Mouse (Mus musculus): ENCODE results near the gene Plac9b. TPM values are rescaled to one million over a fixed set of nuclear protein-coding genes. Genes with fewer than 3 reads are reported as not detected.
"Not testable (repeated sequence)": the region's sequence is repeated elsewhere in the genome, so short reads cannot be mapped to it uniquely, and the experiment has no call there.

Plac9b gene
- polyA plus RNA-seq (2015; fragmentation: Nextera tagmentation; extraction: Ambion mirVana): 16.6 and 19.8 TPM in 2 replicates

GRCm38 (mm10) chr14:26182380-26182779 is at the start of gene Plac9b:
Gene Plac9b (minus strand): TSS chr14:26182480.
- H3K4me1 ChIP-seq (ENCODE audit: control insufficient read depth, insufficient read depth, low read length); H3K27me3 ChIP-seq (replicated peaks; ENCODE audit: control insufficient read depth, insufficient read depth, low read length); H3K9ac ChIP-seq (ENCODE audit: low read depth, low read length); H3K4me3 ChIP-seq (ENCODE audit: low read length); H3K27ac ChIP-seq (ENCODE audit: low read length); H3K4me2 ChIP-seq (ENCODE audit: low read depth, low read length); H3K9me3 ChIP-seq (ENCODE audit: control insufficient read depth, low read length); H3K36me3 ChIP-seq (ENCODE audit: control insufficient read depth, insufficient read depth, low read length); ATAC-seq: not testable (repeated sequence)
- no CpG with 5 or more reads among the region's 10 CpGs for whole genome bisulfite sequencing

- WGBS: no CpG with 5 or more reads among the region's 5 CpGs
- peak; percentile 97 for ATAC-seq
- not testable (repeated sequence) for H3K27me3 ChIP-seq (replicated peaks; ENCODE audit: control insufficient read depth, insufficient read depth, low read length)
These were observed 34.1 kb upstream of the Plac9b start for GRCm38 (mm10) chr14:26216233-26217000.

DNA sequence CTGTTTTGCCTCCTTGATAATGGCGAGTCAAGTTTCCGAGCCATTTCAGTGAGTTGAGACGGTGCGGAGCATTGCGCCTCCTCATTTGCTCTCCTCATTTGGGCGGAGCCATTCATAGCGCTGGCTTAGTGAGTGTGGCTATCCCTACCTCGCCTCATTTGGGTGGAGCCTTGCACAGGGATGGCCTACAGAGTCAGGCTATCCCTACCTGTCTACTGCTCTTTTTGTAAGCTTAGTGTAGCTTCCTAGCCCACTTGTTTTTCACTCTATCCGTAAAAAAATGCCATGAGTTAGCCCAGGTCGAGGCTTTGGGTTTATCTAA is 24.6 kb upstream of the Plac9b start, which contains the start of gene Tmem254b:
Gene Tmem254b (minus strand): TSS at position 116 of the 322 bp plus-strand sequence.
- H3K9me3 ChIP-seq (ENCODE audit: control insufficient read depth, low read length); H3K27ac ChIP-seq (ENCODE audit: low read length); H3K36me3 ChIP-seq (ENCODE audit: control insufficient read depth, insufficient read depth, low read length); H3K4me1 ChIP-seq (ENCODE audit: control insufficient read depth, insufficient read depth, low read length); H3K4me2 ChIP-seq (ENCODE audit: low read depth, low read length); H3K27me3 ChIP-seq (replicated peaks; ENCODE audit: control insufficient read depth, insufficient read depth, low read length); H3K9ac ChIP-seq (ENCODE audit: low read depth, low read length); H3K4me3 ChIP-seq (ENCODE audit: low read length): not testable (repeated sequence)
- no CpG with 5 or more reads among the region's 10 CpGs for WGBS
- ATAC-seq: peak; percentile 96

More at GRCm38 (mm10) chr14:26216233-26217000, 34.1 kb upstream of the Plac9b start:
- not testable (repeated sequence) for H3K4me3 ChIP-seq (ENCODE audit: low read length); H3K36me3 ChIP-seq (ENCODE audit: control insufficient read depth, insufficient read depth, low read length); H3K4me2 ChIP-seq (ENCODE audit: low read depth, low read length); H3K27ac ChIP-seq (ENCODE audit: low read length); H3K9ac ChIP-seq (ENCODE audit: low read depth, low read length); H3K4me1 ChIP-seq (ENCODE audit: control insufficient read depth, insufficient read depth, low read length); H3K9me3 ChIP-seq (ENCODE audit: control insufficient read depth, low read length)

- not testable (repeated sequence) for H3K36me3 ChIP-seq (ENCODE audit: control insufficient read depth, insufficient read depth, low read length); H3K9me3 ChIP-seq (ENCODE audit: control insufficient read depth, low read length); H3K27ac ChIP-seq (ENCODE audit: low read length); H3K4me1 ChIP-seq (ENCODE audit: control insufficient read depth, insufficient read depth, low read length); H3K4me3 ChIP-seq (ENCODE audit: low read length); H3K9ac ChIP-seq (ENCODE audit: low read depth, low read length); H3K4me2 ChIP-seq (ENCODE audit: low read depth, low read length); H3K27me3 ChIP-seq (replicated peaks; ENCODE audit: control insufficient read depth, insufficient read depth, low read length)
- peak; percentile 96 for ATAC-seq
- WGBS: no CpG with 5 or more reads among the region's 44 CpGs
These were observed 24.1 kb upstream of the Plac9b start for GRCm38 (mm10) chr14:26206197-26206925.

GRCm38 (mm10) chr14:26197851-26198250 is 15.6 kb upstream of the Plac9b start:
- H3K9me3 ChIP-seq (ENCODE audit: control insufficient read depth, low read length); H3K27me3 ChIP-seq (replicated peaks; ENCODE audit: control insufficient read depth, insufficient read depth, low read length); H3K9ac ChIP-seq (ENCODE audit: low read depth, low read length); H3K4me3 ChIP-seq (ENCODE audit: low read length); ATAC-seq; H3K4me1 ChIP-seq (ENCODE audit: control insufficient read depth, insufficient read depth, low read length); H3K27ac ChIP-seq (ENCODE audit: low read length); H3K36me3 ChIP-seq (ENCODE audit: control insufficient read depth, insufficient read depth, low read length); H3K4me2 ChIP-seq (ENCODE audit: low read depth, low read length): not testable (repeated sequence)
- no CpG with 5 or more reads among the region's 3 CpGs for WGBS

- H3K36me3 ChIP-seq (ENCODE audit: control insufficient read depth, insufficient read depth, low read length); H3K4me1 ChIP-seq (ENCODE audit: control insufficient read depth, insufficient read depth, low read length); ATAC-seq; H3K27ac ChIP-seq (ENCODE audit: low read length); H3K9ac ChIP-seq (ENCODE audit: low read depth, low read length); H3K4me2 ChIP-seq (ENCODE audit: low read depth, low read length); H3K27me3 ChIP-seq (replicated peaks; ENCODE audit: control insufficient read depth, insufficient read depth, low read length); H3K4me3 ChIP-seq (ENCODE audit: low read length); H3K9me3 ChIP-seq (ENCODE audit: control insufficient read depth, low read length): not testable (repeated sequence)
- WGBS: no CpG with 5 or more reads among the region's 8 CpGs
These were observed 6.1 kb upstream of the Plac9b start for GRCm38 (mm10) chr14:26188361-26188760.

GRCm38 (mm10) chr14:26186638-26187037 is 4.4 kb upstream of the Plac9b start:
- not testable (repeated sequence) for ATAC-seq; H3K9me3 ChIP-seq (ENCODE audit: control insufficient read depth, low read length); H3K4me2 ChIP-seq (ENCODE audit: low read depth, low read length); H3K27ac ChIP-seq (ENCODE audit: low read length); H3K4me3 ChIP-seq (ENCODE audit: low read length); H3K36me3 ChIP-seq (ENCODE audit: control insufficient read depth, insufficient read depth, low read length); H3K4me1 ChIP-seq (ENCODE audit: control insufficient read depth, insufficient read depth, low read length); H3K9ac ChIP-seq (ENCODE audit: low read depth, low read length); H3K27me3 ChIP-seq (replicated peaks; ENCODE audit: control insufficient read depth, insufficient read depth, low read length)
- WGBS: no CpG with 5 or more reads among the region's 9 CpGs

- H3K4me1 ChIP-seq (ENCODE audit: control insufficient read depth, insufficient read depth, low read length); H3K4me2 ChIP-seq (ENCODE audit: low read depth, low read length); H3K9me3 ChIP-seq (ENCODE audit: control insufficient read depth, low read length); H3K27me3 ChIP-seq (replicated peaks; ENCODE audit: control insufficient read depth, insufficient read depth, low read length); H3K9ac ChIP-seq (ENCODE audit: low read depth, low read length); H3K27ac ChIP-seq (ENCODE audit: low read length); H3K4me3 ChIP-seq (ENCODE audit: low read length); H3K36me3 ChIP-seq (ENCODE audit: control insufficient read depth, insufficient read depth, low read length): not testable (repeated sequence)
- ATAC-seq: peak; percentile 48; the same call in 1 of the 2 replicates
- no CpG with 5 or more reads among the region's 10 CpGs for WGBS
These were observed 620 bp downstream of the Plac9b start for GRCm38 (mm10) chr14:26181660-26182059.

- not testable (repeated sequence) for H3K27ac ChIP-seq (ENCODE audit: low read length); ATAC-seq; H3K4me1 ChIP-seq (ENCODE audit: control insufficient read depth, insufficient read depth, low read length); H3K4me2 ChIP-seq (ENCODE audit: low read depth, low read length); H3K4me3 ChIP-seq (ENCODE audit: low read length); H3K9me3 ChIP-seq (ENCODE audit: control insufficient read depth, low read length); H3K27me3 ChIP-seq (replicated peaks; ENCODE audit: control insufficient read depth, insufficient read depth, low read length); H3K9ac ChIP-seq (ENCODE audit: low read depth, low read length); H3K36me3 ChIP-seq (ENCODE audit: control insufficient read depth, insufficient read depth, low read length)
- WGBS: no CpG with 5 or more reads among the region's 6 CpGs
These were observed 7.3 kb downstream of the Plac9b start for GRCm38 (mm10) chr14:26175028-26175427.
